Mouse (Mus musculus) cerebellum, postnatal 4 days (tissue): ENCODE results near the gene Mad1l1.
A peak's percentile ranks its signal among the peaks of the same experiment; 100 is the strongest.
"Not testable (repeated sequence)": the region's sequence is repeated elsewhere in the genome, so short reads cannot be mapped to it uniquely, and the experiment has no call there.

Experiments used
- DNase-seq, 2 experiments: peaks; one replicate each; pipeline ENCODE4 v3.0.0; 2022; ENCODE audit warnings: low spot score in 2 of 2, mixed read lengths in 1 of 2

The Mad1l1 gene

DNA sequence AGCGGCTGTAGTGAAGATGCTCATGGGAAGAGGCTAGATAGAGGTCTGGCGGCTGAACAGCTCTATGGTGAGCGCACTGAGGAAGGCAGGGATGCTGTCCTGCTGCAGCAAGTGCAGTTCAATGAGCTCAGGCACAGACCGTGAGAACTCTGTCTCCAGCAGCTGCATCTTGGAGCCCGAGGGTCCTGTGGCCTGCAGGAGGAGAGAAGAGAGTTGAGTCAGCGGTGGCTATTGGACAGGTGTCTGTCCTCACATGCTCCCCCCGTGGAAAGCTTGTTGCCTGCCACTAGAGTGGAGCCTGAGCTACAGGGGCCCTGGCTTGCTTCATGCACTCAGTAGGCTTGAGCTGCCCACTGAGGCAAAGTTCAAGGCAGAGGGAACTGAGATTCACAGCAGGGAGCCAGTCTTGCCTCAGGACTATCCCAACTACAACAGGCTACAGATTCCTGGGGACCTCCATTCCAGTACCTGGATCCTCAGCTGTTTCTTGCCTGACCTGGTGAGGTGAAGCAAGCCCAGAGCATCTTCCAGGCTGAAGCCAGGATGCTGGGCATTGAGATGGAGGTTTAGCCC lies 312.2 kb downstream of the Mad1l1 start:
- no peak for DNase-seq

DNA sequence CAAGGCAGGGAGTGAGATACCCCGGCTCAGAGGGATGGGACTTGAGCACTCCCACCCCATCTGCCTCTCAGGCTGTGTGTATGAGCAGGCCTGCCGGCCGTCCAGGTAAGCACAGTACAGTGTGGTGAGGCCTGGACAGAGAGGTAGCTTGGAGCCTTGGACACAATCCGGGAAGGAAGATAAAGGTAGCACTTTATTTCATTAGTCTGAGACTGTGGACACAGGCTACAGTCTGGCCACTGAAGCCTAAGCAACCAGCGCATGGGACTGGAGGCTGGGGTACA lies 312.9 kb downstream of the Mad1l1 start:
- no peak for DNase-seq

DNA sequence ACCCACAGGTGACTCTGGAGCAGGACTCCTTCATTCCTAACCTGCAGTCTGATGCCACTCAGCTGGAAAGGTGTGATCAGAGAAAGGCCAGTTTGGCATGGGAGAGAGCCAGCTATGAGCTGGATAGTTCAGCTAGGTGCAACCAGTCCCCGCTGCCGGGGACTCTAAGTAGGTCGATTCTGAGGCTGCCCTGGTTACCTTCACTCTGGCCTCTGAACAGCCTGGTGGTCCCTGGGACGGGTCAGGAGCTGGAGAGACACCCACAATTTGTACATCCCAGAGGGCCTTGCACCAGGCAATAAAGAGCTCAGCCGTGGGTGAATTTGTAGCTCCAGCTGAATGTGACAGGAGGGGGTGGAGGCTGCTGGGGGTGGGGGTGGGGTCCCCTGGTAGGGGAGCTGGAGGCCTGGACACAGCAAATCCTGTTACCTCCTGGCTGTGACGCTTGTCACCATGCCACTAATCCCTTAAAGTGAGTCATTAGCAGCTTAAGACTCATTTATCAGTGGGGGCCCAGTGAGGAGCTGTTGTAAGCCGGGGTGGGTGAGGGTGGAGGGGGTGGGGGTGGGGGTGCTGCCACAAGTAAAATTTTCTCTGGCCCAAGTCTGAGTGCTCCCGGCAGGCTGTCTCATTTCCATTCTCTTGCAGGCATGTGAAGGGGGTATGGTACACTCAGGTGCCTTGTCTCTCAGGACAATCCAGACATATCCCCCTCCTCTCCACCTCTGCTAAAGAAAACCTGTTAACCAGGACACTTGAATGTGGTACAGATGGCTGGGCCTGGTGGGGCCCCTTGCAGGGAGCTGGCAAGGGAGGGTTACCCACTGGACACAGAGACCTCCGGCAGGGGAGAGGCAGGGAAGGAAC lies 313.5 kb downstream of the Mad1l1 start:
- DNase-seq: no peak

DNA sequence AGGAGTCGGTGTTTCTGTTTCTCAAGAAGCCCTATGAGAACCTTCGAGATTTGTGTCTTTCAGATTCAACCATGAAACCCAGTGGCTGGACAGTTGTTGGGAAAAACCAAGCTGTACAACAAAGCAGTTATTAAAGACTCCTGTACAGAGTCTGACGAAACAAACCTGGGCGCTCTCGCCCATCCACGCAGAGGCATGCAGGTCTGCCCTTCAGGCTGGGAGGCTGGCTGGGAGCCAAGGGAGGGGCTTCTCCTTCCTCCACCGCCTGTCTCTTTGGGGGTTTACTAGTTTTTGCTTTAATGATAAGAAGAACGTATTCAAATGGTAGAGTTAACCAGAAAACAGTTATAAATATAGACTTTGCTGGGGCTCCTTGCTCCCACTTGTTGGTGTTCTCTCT lies 314.5 kb downstream of the Mad1l1 start:
- no peak for DNase-seq

DNA sequence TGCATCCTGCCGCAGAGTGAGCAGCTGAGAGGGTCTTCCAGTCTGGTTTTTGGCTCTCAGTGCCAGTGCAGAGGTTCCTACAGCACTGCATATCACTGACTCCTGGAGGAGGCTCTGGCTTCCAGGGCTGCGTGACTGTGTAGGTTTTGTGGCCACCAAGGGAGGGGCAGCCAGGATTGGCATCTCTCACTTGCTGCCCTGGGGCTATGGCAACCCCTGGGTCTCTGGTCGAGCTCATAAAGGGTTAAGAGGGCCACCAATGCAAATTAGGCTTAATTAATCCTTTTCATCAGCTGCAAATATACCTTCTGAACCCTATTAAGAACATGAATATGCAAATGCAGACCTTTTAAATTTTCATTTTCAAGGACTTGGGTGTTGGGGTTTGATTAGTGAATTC lies 318.8 kb downstream of the Mad1l1 start:
- DNase-seq: no peak

DNA sequence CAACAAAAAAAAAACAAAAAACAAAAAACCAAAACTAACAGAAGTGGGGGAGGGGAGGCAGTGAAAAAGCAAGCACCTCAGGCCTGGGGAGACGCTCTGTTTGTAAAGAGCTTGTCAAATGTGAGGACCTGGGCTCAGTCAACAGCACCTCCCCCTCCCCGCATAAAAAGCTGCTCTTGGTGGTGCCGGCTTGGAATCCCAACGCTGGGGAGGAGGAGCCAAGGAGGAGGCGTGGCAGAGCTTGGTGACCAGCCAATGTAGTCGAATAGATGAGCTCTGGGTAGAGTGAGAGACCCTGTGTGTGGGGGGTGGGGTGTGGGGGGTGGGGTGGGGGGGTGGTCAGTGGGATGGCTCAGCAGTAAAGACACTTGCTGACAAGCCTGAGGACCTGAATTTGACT lies 322.4 kb downstream of the Mad1l1 start:
- no peak for DNase-seq

DNA sequence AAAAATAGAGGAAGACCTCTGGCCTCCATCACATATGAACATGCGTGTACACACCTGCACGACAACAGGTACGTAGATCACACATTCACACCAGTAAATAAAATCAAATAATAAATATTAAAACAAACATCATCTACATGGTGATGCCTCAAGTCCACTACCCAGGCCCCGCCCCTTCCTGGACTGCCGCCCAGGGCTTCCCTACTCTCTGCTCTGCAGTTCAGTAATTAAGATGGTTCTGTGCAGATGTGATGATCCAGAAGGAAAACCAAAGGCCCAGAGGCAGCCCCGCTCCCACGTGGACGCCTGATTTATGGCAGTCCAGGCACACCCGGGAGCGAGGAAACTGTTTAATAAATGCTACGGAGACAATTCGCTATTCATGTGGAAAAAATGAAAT lies 323.0 kb downstream of the Mad1l1 start:
- DNase-seq: not testable (repeated sequence)

DNA sequence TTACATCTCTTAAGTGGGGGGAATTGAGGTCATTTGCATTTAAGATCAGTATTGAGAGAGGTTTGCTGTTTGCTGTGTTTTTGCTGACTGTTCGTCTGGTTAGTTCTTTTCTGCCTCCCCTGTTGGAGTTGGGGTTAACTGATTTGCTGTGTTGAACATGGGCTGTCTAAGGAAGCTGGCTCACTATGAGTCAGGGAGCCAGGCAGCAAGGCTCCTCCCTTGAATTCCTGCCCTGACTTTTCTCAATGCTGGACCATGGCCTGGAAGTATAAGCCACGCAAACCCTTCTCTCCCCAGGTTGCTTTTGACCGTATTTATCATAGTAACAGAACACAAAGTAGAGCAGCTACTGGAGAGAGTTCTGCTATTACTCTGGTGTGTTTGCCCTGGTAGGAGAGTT lies 329.8 kb downstream of the Mad1l1 start:
- DNase-seq: no peak

DNA sequence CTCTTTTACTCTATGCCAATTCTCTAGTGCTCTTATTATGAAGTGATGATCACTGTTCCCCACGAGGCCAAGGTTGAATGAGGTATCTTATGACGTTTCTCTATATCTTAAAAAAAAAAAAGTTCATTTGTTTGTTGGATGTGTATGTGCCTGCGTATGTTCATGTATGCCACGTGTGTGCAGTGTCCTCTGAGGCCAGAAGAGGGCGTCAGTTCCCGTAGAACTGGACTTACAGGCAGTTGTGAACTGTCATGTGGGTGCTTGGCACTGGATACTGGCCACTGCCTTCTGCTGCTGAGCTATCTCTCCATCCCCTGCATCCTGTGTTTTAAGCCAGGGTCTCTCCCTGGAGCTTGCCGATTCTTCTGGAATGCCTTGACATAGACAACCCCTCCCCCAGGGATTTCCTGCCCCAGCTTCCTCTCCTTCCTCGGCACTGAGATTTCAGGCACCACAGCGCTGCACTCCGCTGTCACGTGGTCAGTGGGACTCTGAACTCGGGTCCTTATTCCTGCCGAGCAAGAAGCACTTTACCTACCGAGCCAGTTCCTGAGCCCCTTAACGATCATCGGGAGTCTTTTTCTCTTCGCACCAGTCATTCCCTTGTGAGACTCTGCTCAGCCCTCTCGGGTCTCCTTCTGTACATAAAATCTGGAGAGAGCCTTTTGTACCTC lies 336.1 kb downstream of the Mad1l1 start:
- no peak for DNase-seq

DNA sequence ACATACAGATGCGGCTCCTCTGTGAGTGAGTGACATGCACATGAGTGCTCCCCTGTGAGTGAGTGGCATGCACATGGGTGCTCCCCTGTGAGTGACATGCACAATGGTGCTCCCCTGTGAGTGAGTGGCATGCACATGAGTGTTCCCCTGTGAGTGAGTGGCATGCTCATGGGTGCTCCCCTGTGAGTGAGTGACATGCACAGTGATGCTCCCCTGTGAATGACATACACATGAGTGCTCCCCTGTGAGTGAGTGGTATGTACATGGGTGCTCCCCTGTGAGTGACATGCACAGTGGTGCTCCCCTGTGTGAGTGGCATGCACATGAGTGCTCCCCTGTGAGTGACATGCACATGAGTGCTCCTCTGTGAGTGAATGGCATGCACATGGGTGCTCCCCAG lies 339.4 kb downstream of the Mad1l1 start:
- no peak for DNase-seq

DNA sequence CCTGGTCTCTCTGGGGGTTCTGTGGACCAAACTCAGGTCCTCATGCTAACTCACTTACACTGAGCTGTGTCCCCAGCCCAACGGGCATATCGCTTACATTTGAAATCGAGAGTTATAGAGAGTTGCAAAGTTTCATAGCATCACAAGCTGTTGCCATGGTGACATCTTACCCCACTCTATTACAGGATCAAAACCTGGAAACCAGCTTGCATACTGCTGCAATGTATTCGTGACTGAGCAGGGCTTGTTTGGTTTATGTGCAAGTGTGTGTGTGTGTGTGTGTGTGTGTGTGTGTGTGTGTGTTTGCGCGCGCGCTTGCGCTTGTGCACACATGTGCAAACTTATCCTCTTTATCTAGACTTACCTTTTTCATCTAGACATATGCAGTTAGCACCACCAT lies 342.0 kb downstream of the Mad1l1 start:
- DNase-seq: no peak

DNA sequence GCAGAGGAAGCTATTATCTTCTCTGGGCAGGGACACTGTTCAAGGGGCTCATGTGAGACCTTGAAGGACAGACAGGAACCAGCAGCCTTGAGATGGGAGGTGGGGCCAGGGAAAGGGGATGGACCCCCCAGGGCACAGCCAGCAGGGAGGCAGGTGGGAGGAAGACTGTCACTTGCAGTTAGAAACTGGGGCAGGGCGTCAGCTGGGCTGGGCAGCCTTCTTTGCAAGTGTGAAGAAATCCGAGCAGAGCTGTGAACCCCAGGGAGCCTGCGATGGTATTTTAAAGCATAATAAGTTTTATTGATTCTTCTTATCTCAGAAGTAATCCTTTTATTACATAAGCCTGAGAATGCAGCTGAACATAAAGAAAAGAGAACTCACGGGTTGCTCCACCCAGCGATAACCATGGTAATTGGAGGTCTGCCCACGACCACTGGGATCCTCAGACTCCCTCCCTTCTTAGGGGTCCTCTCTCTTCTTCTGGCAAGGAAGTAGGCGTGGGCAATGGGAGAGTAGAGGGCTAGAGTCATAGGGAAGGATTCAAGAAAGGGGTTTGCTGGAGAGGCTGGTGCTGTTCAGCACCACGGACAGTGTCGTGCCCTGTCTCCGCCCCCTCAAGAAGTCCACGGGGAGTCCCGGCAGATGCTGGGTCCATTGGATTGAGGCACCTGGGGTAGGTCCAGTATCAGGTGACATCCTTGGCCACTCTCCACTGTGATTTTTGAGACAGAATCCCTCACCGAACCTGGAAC lies 342.7 kb downstream of the Mad1l1 start:
- no peak for DNase-seq

DNA sequence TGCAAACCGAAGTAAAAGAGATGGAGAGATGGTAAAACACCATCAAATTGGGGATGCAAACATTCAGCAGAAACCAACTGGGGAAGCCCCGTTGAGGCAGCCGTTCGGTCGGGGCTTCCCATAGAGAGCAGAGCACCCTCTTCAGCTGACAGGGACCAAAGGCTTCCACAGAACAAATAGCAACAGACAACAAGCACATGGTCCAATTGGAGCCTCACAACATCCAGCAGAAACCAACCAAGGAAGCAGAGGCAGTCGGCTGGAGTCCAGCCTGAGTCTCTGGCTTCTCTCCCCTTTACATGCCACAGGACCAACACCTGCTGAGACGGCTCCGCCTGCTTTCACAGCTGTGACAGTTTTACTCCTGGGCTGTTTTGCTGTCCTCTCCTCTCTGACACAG lies 343.9 kb downstream of the Mad1l1 start:
- no peak for DNase-seq

DNA sequence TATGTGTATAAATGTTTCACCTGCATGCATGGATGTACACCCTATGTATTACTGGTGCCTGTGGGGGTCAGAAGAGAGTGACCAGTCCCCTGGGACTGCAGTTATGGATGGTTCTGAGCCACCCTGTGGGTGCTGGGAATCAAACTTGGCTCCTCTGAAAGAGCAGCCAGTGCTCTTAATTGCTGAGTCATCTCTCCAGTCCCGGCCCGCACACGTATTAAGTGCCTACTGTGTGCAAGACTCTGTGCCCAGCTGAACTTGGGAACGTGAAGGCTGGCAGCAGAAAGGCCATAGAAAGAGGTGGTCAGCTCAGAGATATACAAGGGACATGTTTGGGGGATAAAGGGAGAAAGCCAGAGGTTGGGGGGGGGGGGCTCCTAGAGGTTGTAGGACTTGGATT lies 344.8 kb downstream of the Mad1l1 start:
- DNase-seq: no peak

DNA sequence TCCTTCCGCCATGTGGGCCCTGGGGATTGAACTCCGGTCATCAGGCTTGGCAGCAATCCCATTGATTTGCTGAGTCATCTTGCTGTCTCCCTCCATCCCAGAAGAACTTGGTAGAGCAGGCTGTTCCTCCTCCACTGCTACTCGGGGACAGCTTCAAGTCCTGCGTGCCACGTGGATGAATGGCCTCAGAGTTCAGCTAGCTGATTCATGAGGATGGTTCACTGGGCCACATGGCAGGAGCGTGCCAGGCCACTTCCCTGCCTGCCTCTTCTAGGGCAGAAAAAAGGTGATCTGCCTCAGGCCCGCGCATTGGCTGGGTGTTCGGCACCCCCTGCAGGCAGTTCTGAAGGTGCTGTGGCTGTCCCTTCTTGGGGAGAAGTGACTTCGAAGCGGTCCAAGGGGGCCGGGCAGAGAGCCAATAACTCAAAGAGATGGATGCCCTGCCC lies 351.1 kb downstream of the Mad1l1 start:
- peak in 1 of 2 experiments; percentile 26 for DNase-seq

DNA sequence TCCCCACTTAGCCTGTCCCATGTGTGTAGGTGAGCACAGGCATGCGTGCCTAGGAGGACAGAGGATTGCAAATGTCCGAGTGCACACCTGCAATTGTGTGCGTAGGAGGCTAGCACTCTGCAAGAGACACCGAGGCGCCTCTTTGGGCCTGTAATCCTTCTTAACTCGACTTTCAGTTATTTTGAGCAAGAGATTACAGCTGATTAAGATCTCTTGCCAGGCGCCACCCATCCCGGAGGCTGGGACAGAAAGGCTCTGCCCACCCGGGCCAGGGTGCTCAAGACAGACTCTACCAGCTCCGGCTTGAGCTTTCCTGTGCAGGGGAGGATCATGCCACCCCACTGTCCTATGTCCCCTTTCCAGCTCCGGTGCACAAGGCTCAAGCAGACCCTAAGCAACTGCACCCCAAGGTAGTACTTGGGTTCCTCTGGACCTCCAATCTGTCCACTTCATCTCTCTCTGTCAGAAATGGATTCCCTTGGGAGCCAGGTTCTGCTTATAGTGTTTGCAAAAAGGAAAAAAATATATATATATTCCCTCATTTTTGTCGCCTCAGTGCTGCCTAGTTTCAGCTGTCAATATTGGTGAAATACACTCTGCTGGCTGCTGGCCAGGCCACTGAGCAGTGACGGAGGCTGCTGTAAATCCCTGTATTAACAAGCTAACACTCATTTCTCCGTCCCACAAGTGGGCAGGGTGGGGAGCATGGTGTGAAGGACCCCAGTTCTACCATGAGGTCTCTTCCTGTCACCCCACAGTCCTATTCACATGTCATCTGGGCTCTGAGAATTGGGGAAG lies 352.0 kb downstream of the Mad1l1 start:
- no peak for DNase-seq

DNA sequence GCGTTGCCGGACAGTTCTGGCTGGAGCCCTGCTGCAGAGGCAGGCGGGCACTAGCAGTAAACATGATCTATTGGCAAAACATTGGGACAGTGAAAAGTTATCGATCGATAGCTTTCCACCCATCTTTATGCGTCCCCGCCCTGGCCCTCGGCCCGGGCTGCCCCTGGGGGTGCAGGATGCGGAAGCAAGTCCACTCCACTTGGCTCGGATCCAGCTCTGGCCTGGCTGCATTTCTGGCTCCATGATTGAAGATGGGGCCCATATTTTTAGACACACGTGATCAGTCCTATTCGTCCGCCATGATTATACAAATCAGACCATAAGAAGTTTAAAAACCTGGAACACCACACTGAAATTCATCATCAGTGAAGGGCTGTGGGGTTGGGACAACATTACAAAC lies 355.8 kb downstream of the Mad1l1 start:
- DNase-seq: no peak

DNA sequence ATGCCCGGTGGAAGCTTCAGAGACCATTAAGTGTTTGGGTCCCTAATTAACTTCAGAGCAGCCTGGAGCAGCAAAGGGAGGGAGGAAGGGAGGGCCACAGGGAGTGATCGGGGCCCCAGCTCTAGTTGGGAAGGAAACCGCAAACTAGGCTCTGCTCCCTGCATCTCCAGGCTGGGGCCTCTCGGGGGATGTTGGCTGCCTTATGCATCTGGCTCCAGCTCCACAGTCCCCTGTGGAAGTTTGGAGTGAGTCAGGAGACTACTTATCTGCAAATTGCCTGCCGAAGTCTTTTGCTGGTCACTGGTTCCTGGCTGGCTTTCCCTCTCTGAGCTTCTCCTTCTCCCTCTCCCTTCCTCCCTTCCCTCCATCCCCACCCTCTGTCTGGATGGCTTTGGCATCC lies 357.0 kb downstream of the Mad1l1 start:
- DNase-seq: no peak

DNA sequence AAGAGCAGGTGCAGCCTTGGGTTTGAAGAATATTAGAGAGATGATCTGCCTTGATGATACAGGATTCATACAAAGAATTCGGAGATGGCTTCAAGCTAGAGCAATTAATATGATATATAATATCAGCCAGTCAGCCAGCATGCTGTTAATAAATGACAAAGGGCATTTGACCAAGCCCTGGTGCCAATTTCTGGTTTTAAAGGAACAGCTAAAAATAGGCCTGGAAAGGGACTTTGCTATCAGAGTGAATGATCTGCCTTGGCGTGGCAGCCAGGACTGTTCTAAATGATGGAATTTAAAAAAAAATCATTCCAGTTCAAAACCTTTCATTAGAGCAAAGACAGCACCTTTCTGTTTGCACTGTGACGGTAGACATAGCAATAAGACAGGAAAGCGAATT lies 361.6 kb downstream of the Mad1l1 start:
- DNase-seq: no peak
